8 mouse cellular contexts compared by ENCODE assay signal in the genomic region with DNA sequence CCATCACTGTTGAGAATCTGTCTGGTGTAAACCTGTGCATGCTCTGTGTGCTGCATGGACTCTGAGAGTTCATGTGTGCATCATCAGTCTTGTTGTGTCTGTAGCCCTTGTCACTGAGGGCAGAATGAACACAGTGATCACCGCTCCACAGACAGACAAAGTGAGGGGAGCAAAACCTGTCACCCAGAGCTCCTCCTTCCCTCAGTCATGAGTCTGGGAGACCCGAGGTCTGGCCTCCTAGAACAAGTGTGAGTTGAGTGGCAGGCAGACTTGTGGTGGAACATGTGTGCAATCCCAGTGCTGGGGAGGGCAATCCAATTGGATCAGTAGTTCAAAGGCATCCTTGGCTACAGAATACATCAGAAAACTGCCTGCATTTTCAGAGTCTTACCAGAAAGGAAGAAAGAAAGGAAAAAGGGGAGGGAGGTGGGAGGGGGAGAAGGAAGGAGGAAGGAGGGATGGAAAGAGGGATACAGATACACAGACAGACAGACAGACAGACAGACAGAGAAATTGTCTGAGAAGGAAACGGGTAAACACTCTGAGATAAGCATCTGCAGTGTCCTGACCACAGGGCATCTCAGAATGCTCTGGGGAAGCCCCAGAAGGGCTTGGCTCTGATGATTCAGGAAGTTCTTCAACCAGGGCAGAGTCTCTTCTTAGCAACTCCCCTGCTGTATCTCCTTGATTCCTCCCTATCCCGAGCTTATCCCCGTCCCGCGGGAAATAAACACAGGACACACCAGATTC. TPM values are rescaled to one million over a fixed set of nuclear protein-coding genes. Genes with fewer than 3 reads are reported as not detected.
DNase-seq lines count a peak whose midpoint lies in the region; ATAC-seq and TF ChIP-seq lines count a peak whose summit lies in the region.

No protein-coding gene starts in this region.

- no peaks in the 10 kb centered on the region for H3K36me3 ChIP-seq in kidney, embryonic 14.5 days (ENCODE audit: control insufficient read depth, insufficient read depth, low read length)
- H3K36me3 ChIP-seq in intestine, embryonic 14.5 days (ENCODE audit: control insufficient read depth, insufficient read depth, low read length), result no peaks in the 10 kb centered on the region
- H3K36me3 ChIP-seq in midbrain, postnatal 0 days (ENCODE audit: insufficient read depth, low read length), result no peaks in the 10 kb centered on the region

- H3K27ac ChIP-seq in kidney, embryonic 14.5 days (ENCODE audit: low read depth, low read length), result no peak overlapping the region
- no peak overlapping the region for H3K27ac ChIP-seq in intestine, embryonic 14.5 days (ENCODE audit: low read depth)
- H3K27ac ChIP-seq in midbrain, postnatal 0 days (ENCODE audit: low read depth, low read length), result no peak overlapping the region
- no peak overlapping the region for H3K27ac ChIP-seq in layer of hippocampus, adult 2 months

- TF ChIP-seq CTCF in midbrain, postnatal 0 days (IDR thresholded peaks at IDR 0.05), result no peak
- no peak for TF ChIP-seq CTCF in layer of hippocampus, adult 2 months (conservative IDR thresholded peaks at IDR 0.05)

- WGBS in kidney, embryonic 14.5 days, result 24% methylated on average over 7 of the region's 7 CpGs
- 17% methylated on average over 7 of the region's 7 CpGs for WGBS in intestine, embryonic 14.5 days
- 21% methylated on average over 7 of the region's 7 CpGs for WGBS in midbrain, postnatal 0 days

- H3K9ac ChIP-seq in kidney, embryonic 14.5 days (ENCODE audit: low read depth, low read length), result peak overlapping the region; percentile 34; the same call in 1 of the 2 replicates
- H3K9ac ChIP-seq in intestine, embryonic 14.5 days (ENCODE audit: low read length), result peak overlapping the region; percentile 42
- peak overlapping the region; percentile 24; the same call in 1 of the 2 replicates for H3K9ac ChIP-seq in midbrain, postnatal 0 days (replicated peaks; ENCODE audit: low read length, poor library complexity, severe bottlenecking)

- H3K9me3 ChIP-seq in kidney, embryonic 14.5 days (ENCODE audit: control insufficient read depth, low read length), result no peaks in the 10 kb centered on the region
- H3K9me3 ChIP-seq in intestine, embryonic 14.5 days (ENCODE audit: control insufficient read depth, low read length), result no peaks in the 10 kb centered on the region
- H3K9me3 ChIP-seq in midbrain, postnatal 0 days (ENCODE audit: low read length), result no peaks in the 10 kb centered on the region

- DNase-seq in kidney, adult 18-20 months, result no peak
- DNase-seq in c-Kit-positive CD71-positive TER-119-positive erythroid progenitor cells, embryonic 14.5 days (ENCODE audit: low spot score), result peak; percentile 14
- peak; percentile 56 for DNase-seq in intestine, embryonic 14.5 days (ENCODE audit: low spot score)
- DNase-seq in midbrain, postnatal 0 days (ENCODE audit: low spot score), result no peak
- DNase-seq in urinary bladder, postnatal 10 days (ENCODE audit: low spot score), result no peak
- no peak for DNase-seq in layer of hippocampus, adult 2 months (ENCODE audit: low spot score in 2 of 2)
- no peak for DNase-seq in gastrocnemius, adult 8-10 months (ENCODE audit: low spot score in 2 of 2)

- peak overlapping the region; percentile 10; the same call in 1 of the 2 replicates for H3K4me3 ChIP-seq in kidney, embryonic 14.5 days (ENCODE audit: low read length)
- peak overlapping the region; percentile 24 for H3K4me3 ChIP-seq in intestine, embryonic 14.5 days (ENCODE audit: low read depth, low read length)
- 0 out of 2 replicates have a peak overlapping the region, but pooled peaks have one; percentile 14 for H3K4me3 ChIP-seq in midbrain, postnatal 0 days (ENCODE audit: low read depth, low read length)
- no peak overlapping the region; the same call in 1 of the 2 replicates for H3K4me3 ChIP-seq in layer of hippocampus, adult 2 months

- no peaks in the 10 kb centered on the region for H3K27me3 ChIP-seq in kidney, embryonic 14.5 days (ENCODE audit: control insufficient read depth, insufficient read depth, low read length)
- H3K27me3 ChIP-seq in intestine, embryonic 14.5 days (replicated peaks; ENCODE audit: control insufficient read depth, insufficient read depth, low read length), result no peaks in the 10 kb centered on the region
- no peaks in the 10 kb centered on the region for H3K27me3 ChIP-seq in midbrain, postnatal 0 days (ENCODE audit: insufficient read depth, low read length)

- peak overlapping the region; percentile 34 for H3K4me2 ChIP-seq in kidney, embryonic 14.5 days (replicated peaks; ENCODE audit: low read depth, low read length)
- H3K4me2 ChIP-seq in intestine, embryonic 14.5 days (ENCODE audit: low read length), result peak overlapping the region; percentile 48
- H3K4me2 ChIP-seq in midbrain, postnatal 0 days (ENCODE audit: low read depth, low read length, poor library complexity, severe bottlenecking), result peak overlapping the region; percentile 38; the same call in 1 of the 2 replicates

- no peak for ATAC-seq in kidney, embryonic 14.5 days (ENCODE audit: low FRiP score, low TSS enrichment)
- ATAC-seq in intestine, embryonic 14.5 days (replicated peaks; ENCODE audit: low FRiP score, low TSS enrichment, low read depth), result peak; percentile 68; the same call in 1 of the 2 replicates
- no peak for ATAC-seq in midbrain, postnatal 0 days (ENCODE audit: low FRiP score)

- peaks cover 6% of the 10 kb centered on the region; the same call in 1 of the 2 replicates for H3K4me1 ChIP-seq in kidney, embryonic 14.5 days (ENCODE audit: control insufficient read depth, insufficient read depth, low read length)
- peaks cover 5% of the 10 kb centered on the region for H3K4me1 ChIP-seq in intestine, embryonic 14.5 days (replicated peaks; ENCODE audit: control insufficient read depth, insufficient read depth, low read length)
- H3K4me1 ChIP-seq in midbrain, postnatal 0 days (ENCODE audit: insufficient read depth, low read length), result peaks cover 4% of the 10 kb centered on the region; the same call in 1 of the 2 replicates

RNA-seq across cellular contexts. Expression of a gene that starts 4.0 kb away (rescaled TPM):
- 7.3 and 11.4 TPM in 2 replicates for polyA plus RNA-seq in kidney, embryonic 14.5 days (2014; fragmentation: Nextera tagmentation; extraction: Ambion mirVana)
- 7.2 and 9.5 TPM in 2 replicates for polyA plus RNA-seq in intestine, embryonic 14.5 days (2014; fragmentation: Nextera tagmentation; extraction: Ambion mirVana)
- total RNA-seq in midbrain, postnatal 0 days (2014; rRNA removed), result 5.9 and 18.5 TPM in 2 replicates
- polyA plus RNA-seq in midbrain, postnatal 0 days (2015; fragmentation: Nextera tagmentation; extraction: Ambion mirVana), result 6.7 and 6.8 TPM in 2 replicates
- total RNA-seq in layer of hippocampus, adult 2 months (2021), result 10 to 100 TPM; 15.2 to 18.7 TPM
- total RNA-seq in gastrocnemius, adult 8-10 months (2022), result 1 to 10 TPM; 2.3 to 5.6 (median 3.8) TPM

RNA-seq across cellular contexts. Expression of a gene that starts 45.7 kb away (rescaled TPM):
- polyA plus RNA-seq in kidney, embryonic 14.5 days (2014; fragmentation: Nextera tagmentation; extraction: Ambion mirVana), result 16.5 and 18.5 TPM in 2 replicates
- polyA plus RNA-seq in intestine, embryonic 14.5 days (2014; fragmentation: Nextera tagmentation; extraction: Ambion mirVana), result 16.8 and 18.7 TPM in 2 replicates
- total RNA-seq in midbrain, postnatal 0 days (2014; rRNA removed), result 21.8 and 29.7 TPM in 2 replicates
- 21.6 and 22.1 TPM in 2 replicates for polyA plus RNA-seq in midbrain, postnatal 0 days (2015; fragmentation: Nextera tagmentation; extraction: Ambion mirVana)
- total RNA-seq in layer of hippocampus, adult 2 months (2021), result 10 to 100 TPM; 19.3 to 21.8 TPM
- total RNA-seq in gastrocnemius, adult 8-10 months (2022), result 10 to 100 TPM in 1 of 4 experiments, 1 to 10 TPM in 3; 7.0 to 10.9 (median 8.2) TPM

Comparison
In these comparisons a context has a peak if more than half of its experiments do, and no peak if none do; other contexts are left out.
1. DNase-seq: peak in c-Kit-positive CD71-positive TER-119-positive erythroid progenitor cells, embryonic 14.5 days (single experiment) and intestine, embryonic 14.5 days (single experiment); none in kidney, adult 18-20 months (single experiment), midbrain, postnatal 0 days (single experiment), urinary bladder, postnatal 10 days (single experiment), layer of hippocampus, adult 2 months (0 of 2) and gastrocnemius, adult 8-10 months (0 of 2).
2. Peak in every context shown above with its lines, with median percentiles within 50 percentile points of each other: H3K4me2 ChIP-seq and H3K9ac ChIP-seq.